Mouse (Mus musculus) cerebellum, postnatal 10 days (tissue): ENCODE measurements around the gene Ttf1.

ENCODE experiments used
- DNase-seq, 2 experiments: peaks; one replicate each; pipeline ENCODE4 v3.0.0; 2021; ENCODE audit warnings: mixed read lengths in 2 of 2

Ttf1 gene

DNA sequence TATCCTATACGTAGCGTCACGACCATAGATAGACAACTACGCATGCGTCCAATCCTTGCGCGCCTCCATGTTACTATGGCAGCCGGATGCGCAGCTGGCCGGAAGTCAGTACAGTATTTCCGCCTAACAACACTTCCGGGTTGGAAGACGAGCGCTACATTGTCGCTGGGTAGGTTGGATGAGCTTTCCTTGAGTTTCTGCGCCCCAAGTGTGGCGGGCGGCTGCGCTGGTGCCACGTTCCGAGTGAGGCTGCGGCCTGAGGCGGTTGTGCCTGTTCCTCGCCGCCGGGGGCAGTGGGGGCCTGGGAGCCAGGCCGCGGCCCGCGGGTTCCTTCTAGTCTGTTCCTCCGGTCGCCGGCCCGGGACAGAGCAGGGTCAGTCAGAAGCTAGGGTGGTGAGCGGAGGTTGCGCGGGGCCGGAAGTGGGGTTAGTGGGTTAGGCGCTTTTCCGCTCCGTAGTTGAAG is at the start of gene Ttf1:
Ttf1 (plus strand) TSS at position 128 of the 463 bp plus-strand sequence.
- peak; percentile 93 to 96 for DNase-seq

DNA sequence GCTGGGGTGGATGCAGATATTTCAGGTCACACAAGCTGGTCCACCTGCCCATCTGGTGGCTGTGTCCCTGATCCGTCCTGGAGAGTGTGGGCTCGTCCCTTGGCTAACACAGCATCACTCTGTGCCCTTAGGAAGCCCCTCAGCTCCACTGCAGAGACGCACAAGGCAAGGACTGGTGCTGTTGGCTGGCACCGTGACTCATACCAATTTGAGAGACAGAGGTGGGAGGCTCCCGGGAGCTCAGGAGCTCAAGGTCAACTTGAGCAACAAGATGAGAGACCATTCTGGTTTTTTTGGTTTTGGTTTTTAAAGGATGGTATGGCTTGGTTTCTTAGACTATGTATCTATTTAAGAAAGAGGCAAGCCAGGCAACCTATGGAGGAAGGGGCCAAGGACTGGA is 47.5 kb upstream of the Ttf1 start:
- no peak for DNase-seq

DNA sequence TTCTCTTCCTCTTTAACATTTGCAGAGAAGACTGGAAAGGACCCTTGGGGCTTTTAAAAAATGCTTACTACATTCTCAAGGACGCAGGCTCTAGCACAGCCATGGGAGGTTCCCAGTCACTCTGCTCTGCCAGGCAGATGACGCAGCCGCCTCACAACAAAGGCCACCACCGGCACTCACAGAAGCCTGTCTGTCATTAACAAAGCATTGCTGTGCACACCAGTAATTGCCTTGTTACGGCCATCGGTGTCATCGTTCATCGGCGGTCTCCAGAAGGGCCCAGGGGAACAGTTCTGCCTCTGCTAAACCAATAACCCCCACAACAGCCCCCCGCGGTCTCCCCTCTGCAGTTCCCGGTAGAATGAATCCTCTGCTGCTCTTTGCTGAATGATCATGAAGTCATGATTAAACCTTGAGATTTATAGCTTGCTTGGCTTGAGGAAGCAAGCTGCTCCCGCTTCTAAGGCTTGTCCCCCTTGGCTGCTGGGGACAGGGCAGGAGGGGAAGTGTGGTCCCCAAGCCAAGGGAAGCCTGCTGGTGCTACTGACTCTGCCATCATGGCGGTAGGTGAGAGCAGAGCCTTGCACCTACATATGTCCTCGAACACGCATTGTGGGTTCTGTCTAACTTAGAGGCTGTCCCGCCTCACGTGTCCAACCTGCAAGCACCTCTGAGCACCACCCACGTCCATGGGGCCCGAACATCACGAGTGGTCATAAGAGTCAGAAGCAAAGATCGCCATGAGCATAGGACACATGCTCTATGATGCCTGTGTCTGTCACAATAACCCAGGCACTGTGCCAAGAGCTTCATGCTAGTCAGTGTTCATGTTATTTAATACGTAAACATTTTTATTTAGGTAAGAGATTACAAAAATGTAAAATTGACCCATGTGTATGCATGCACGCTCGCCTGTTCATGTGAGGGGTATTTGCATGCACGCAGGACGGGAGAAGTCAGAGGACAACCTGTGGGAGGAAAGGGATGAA is 43.2 kb upstream of the Ttf1 start:
- DNase-seq: peak; percentile 38 to 46

GRCm38 (mm10) chr2:29018680-29019079 is 41.4 kb upstream of the Ttf1 start:
- no peak for DNase-seq

DNA sequence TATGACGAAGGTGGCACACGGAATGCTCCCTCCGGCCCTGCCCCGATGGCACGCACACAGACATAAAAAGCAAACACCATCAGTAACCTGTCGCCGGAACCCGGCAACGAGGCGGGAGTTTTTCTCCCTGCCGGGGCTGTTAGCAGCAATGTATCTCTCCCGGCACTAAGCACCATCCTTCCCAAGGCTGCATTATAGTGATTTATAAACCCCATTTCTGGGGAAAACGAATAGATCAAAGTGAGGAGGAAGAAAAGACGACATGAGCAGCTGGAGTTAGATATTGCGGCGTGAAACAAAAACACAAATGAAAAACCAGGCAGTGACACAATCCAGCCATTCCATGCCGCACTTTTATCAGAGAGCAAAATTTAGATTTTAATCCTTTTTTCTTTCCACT is 39.0 kb upstream of the Ttf1 start:
- DNase-seq: no peak

DNA sequence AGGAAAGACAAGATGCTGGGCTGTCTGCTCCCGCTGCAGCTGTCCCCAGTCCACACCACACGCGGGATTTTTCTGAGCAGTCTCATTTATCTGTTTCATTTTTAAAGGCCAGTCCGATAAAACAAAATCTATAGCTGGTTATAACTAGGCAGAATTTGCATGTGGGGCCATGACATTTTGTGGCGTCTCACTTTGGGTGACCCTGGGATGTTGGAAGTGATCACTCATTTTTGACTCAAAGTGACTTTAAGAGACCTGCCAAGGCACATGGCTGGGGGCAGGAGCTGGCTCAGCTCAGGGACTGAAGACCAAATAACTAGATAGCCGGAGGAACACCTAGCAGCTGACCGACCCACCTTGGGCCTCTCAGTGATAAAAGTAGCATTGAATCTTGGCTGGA is 37.1 kb upstream of the Ttf1 start:
- no peak for DNase-seq

- peak; percentile 45 to 57 for DNase-seq
These were observed 34.8 kb upstream of the Ttf1 start for GRCm38 (mm10) chr2:29025284-29025683.

- peak; percentile 60 to 70 for DNase-seq
These were observed 29.9 kb upstream of the Ttf1 start for GRCm38 (mm10) chr2:29030048-29030734.

- no peak for DNase-seq
These were observed 28.1 kb upstream of the Ttf1 start for GRCm38 (mm10) chr2:29031951-29032350.

DNA sequence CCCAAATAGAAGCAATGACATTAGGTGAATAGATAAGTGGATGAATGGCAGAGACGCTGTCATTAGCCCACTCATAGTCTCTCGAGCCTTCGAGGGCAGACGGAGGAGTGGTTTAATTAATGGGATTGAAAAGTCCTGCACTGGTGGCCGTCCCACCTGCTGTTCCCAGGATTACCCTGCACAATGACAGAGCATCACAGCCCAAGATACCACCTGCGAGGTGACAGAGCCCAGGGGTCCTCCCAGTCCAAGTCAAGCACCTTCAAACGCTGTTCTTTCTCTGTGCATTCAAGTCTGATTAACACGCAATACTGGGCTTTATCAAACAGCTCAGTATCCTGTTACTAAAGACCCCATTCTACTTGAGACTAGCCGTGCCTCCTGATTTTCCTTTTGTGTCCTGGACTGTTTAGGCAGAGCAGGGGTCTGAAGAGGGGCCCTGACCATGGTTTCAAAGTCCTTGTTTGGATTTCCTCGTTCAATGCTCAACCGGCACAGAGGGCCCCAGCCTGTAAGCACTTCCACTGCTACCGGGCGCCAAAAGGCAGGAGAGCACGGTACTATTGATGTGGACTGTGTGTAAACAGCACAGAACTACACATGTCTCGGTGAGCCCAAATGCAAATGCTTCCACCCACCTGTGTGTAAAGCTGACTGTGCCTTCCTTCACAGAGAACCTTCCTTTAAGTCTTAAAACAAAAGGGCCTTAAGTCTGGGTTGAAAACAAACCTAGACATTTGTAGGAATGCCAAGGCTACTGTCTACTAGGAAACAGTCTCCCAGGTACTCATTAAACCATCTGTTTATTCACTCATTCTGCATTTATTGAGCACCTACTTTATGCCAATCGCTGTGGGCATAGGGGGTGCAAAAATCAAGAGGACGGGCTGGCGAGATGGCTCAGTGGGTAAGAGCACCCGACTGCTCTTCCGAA is 25.3 kb upstream of the Ttf1 start:
- DNase-seq: no peak

- DNase-seq: no peak
These were observed 24.4 kb upstream of the Ttf1 start for GRCm38 (mm10) chr2:29035698-29036097.

- DNase-seq: no peak
These were observed 20.3 kb upstream of the Ttf1 start for GRCm38 (mm10) chr2:29039741-29040140.

- no peak for DNase-seq
These were observed 19.2 kb upstream of the Ttf1 start for GRCm38 (mm10) chr2:29040594-29041476.

DNA sequence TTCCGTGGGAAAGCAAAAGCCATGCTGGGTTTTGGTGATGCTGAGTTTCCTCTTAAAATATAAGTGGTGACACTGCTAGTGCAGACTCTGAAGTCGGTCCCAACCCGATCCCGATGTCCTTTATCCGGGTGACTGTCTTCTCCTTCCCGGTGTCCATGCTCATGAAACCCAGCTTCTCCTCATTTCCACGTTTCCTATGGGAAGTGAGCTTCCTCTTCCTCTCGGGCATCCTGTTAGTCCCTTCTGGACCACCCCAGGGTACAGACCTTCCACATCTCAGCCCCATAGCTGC is 18.6 kb upstream of the Ttf1 start:
- DNase-seq: no peak

- DNase-seq: no peak
These were observed 17.9 kb upstream of the Ttf1 start for GRCm38 (mm10) chr2:29042124-29042523.

DNA sequence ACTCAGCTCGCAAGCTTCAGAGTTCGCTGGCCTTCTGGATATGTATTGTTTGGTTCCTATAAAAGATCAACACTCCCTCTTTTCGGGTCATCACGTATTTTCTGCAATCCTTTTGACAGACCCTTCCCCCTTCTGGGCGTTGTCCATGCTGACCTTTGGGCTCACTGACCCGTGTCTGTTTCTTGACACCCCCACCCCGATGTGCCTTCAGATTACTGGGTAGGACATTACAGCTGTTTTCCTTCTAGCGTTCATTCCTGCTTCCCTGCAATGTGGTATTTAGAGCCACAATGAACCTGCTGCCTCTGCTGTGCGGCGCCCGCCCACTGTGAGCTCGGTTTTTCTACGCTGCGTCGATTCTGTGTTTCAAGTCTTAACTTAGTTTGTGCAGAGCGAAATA is 13.9 kb upstream of the Ttf1 start:
- no peak for DNase-seq

DNA sequence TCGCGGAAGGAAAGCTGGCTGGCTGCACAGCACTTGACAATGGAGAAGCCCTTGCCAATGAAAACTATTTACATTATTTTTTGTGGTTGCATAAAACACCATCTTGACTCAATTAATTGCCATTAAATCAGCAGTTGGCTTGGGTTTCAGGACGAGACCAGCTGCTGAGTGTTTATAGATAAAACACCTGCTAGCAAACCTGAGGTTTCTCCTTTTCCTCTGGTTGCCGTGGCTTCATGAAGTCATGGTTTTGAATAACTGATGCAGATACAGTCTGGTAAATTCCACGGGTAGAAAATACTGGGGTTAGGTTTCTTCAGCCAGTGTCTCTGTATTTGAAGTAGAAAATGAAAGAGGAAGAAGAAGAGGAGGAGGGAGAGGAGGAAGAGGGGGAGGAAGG is 8.1 kb upstream of the Ttf1 start:
- no peak for DNase-seq

- peak; percentile 84 to 89 for DNase-seq
These were observed 7.1 kb upstream of the Ttf1 start for GRCm38 (mm10) chr2:29052943-29053454.

GRCm38 (mm10) chr2:29053802-29054544 is 6.1 kb upstream of the Ttf1 start:
- peak; percentile 74 to 78 for DNase-seq

GRCm38 (mm10) chr2:29054545-29054935 is 5.5 kb upstream of the Ttf1 start:
- no peak for DNase-seq

DNA sequence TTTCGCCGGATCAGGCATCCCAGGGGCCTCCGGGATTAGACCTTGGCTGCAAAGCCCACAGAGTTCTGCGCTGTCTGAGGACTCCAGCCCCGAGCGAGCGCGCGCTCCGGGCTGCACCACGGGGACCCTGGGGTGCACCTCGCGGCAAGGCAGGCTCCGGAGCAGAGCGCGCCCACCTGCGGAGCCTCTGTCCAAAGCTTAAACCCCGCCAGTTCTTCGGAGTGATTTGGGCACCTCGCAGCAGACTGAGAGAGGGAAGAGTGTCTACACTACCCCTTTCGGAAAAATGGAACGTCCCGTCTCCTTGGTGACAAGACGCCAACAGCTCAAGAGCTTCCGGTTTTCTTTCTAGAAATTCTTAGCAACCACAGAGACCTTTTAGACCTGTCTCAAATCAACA is 5.1 kb upstream of the Ttf1 start, which contains the start of gene Cfap77:
Cfap77 (minus strand) TSS at position 76 of the 400 bp plus-strand sequence.
- DNase-seq: peak; percentile 65 to 66
